9 mouse cellular contexts compared by ENCODE assay signal in genomic region chr5:137739471-137739870, GRCm38 (mm10). TPM values are rescaled to one million over a fixed set of nuclear protein-coding genes. Genes with fewer than 3 reads are reported as not detected.
A peak's percentile ranks its signal among the peaks of the same experiment; 100 is the strongest.
DNase-seq lines count a peak whose midpoint lies in the region; ATAC-seq lines count a peak whose summit lies in the region.
"Had no signal": no experiment of that assay in that cellular context is flagged by ENCODE, and none has a peak within 500 bp of the region (broad histone marks: within the 10 kb centered on the region; RNA-seq: fewer than 3 reads in every experiment).

No protein-coding gene starts in this region.

- intact Hi-C loops in heart, postnatal 14 days (cut with DNase I), result no loop called here

- H3K4me1 ChIP-seq in heart, embryonic 14.5 days (ENCODE audit: control insufficient read depth in 2 of 2, insufficient read depth in 2 of 2, low read length in 2 of 2), result peaks cover 3 to 8% of the 10 kb centered on the region in 2 experiments; a peak in 3 of 4 replicates
- H3K4me1 ChIP-seq in embryonic facial prominence, embryonic 10.5 days, result peaks cover 55% of the 10 kb centered on the region
- H3K4me1 ChIP-seq in hindbrain, embryonic 10.5 days (replicated peaks), result peaks cover 64% of the 10 kb centered on the region
- H3K4me1 ChIP-seq in midbrain, embryonic 15.5 days, result peaks cover 54% of the 10 kb centered on the region

- H3K27ac ChIP-seq in heart, embryonic 14.5 days (replicated peaks in 1 of 2; ENCODE audit: control insufficient read depth in 1 of 2, insufficient read depth in 1 of 2, low read depth in 2 of 2, low read length in 2 of 2), result no peak overlapping the region
- H3K27ac ChIP-seq in embryonic facial prominence, embryonic 10.5 days (replicated peaks), result peak overlapping the region; percentile 21; the same call in 1 of the 2 replicates
- H3K27ac ChIP-seq in hindbrain, embryonic 10.5 days, result peak overlapping the region; percentile 94
- H3K27ac ChIP-seq in midbrain, embryonic 15.5 days, result peak overlapping the region; percentile 87

- H3K27me3 ChIP-seq in heart, embryonic 14.5 days (ENCODE audit: control insufficient read depth, insufficient read depth, low read length), result no peaks in the 10 kb centered on the region
- no peaks in the 10 kb centered on the region for H3K27me3 ChIP-seq in embryonic facial prominence, embryonic 10.5 days (replicated peaks; ENCODE audit: low read depth, poor library complexity, severe bottlenecking)
- H3K27me3 ChIP-seq in hindbrain, embryonic 10.5 days (ENCODE audit: insufficient read depth, poor library complexity, severe bottlenecking), result peaks cover 9% of the 10 kb centered on the region; the same call in 1 of the 2 replicates
- no peaks in the 10 kb centered on the region for H3K27me3 ChIP-seq in midbrain, embryonic 15.5 days (replicated peaks)

- no peak for DNase-seq in heart, postnatal 14 days
- no peak for DNase-seq in embryonic facial prominence, embryonic 10.5 days (ENCODE audit: low spot score)
- no peak for DNase-seq in hindbrain, embryonic 10.5 days (ENCODE audit: low spot score)
- no peak for DNase-seq in embryo, embryonic 11 days
- DNase-seq in adrenal gland, postnatal 10 days, result no peak
- DNase-seq in gastrocnemius, postnatal 10 days, result no peak
- DNase-seq: liver had no signal

- no peak for ATAC-seq in heart, embryonic 14.5 days (ENCODE audit: insufficient number of reproducible peaks, insufficient read depth, low FRiP score, low read depth)
- no peak for ATAC-seq in midbrain, embryonic 15.5 days (replicated peaks)

- peaks cover 9% of the 10 kb centered on the region; the same call in 1 of the 2 replicates for H3K36me3 ChIP-seq in heart, embryonic 14.5 days (ENCODE audit: control insufficient read depth, insufficient read depth, low read length)
- H3K36me3 ChIP-seq in embryonic facial prominence, embryonic 10.5 days (replicated peaks), result peaks cover 33% of the 10 kb centered on the region
- peaks cover 40% of the 10 kb centered on the region for H3K36me3 ChIP-seq in hindbrain, embryonic 10.5 days
- H3K36me3 ChIP-seq in midbrain, embryonic 15.5 days (replicated peaks), result peaks cover 8% of the 10 kb centered on the region; the same call in 1 of the 2 replicates

- WGBS in heart, embryonic 14.5 days, result 74% methylated on average over 9 of the region's 9 CpGs
- WGBS in embryonic facial prominence, embryonic 10.5 days, result 60% methylated on average over 9 of the region's 9 CpGs
- WGBS in hindbrain, embryonic 10.5 days, result 55% methylated on average over 9 of the region's 9 CpGs
- WGBS in midbrain, embryonic 15.5 days, result 14% methylated on average over 9 of the region's 9 CpGs

- H3K4me2 ChIP-seq in heart, embryonic 14.5 days (ENCODE audit: low read length), result no peak overlapping the region
- peak overlapping the region; percentile 92 for H3K4me2 ChIP-seq in midbrain, embryonic 15.5 days

- no peaks in the 10 kb centered on the region for H3K9me3 ChIP-seq in heart, embryonic 14.5 days (ENCODE audit: control insufficient read depth, low read length)
- no peaks in the 10 kb centered on the region for H3K9me3 ChIP-seq in embryonic facial prominence, embryonic 10.5 days
- H3K9me3 ChIP-seq in hindbrain, embryonic 10.5 days, result 0 out of 2 replicates have a peak, but pooled peaks cover 3% of the 10 kb centered on the region
- H3K9me3 ChIP-seq in midbrain, embryonic 15.5 days, result no peaks in the 10 kb centered on the region

- H3K9ac ChIP-seq in heart, embryonic 14.5 days (ENCODE audit: low read length), result 0 out of 2 replicates have a peak overlapping the region, but pooled peaks have one; percentile 8
- H3K9ac ChIP-seq in midbrain, embryonic 15.5 days, result peak overlapping the region; percentile 82

- no peak overlapping the region for H3K4me3 ChIP-seq in heart, embryonic 14.5 days (ENCODE audit: control insufficient read depth in 1 of 2, insufficient read depth in 1 of 2, low read depth in 1 of 2, low read length in 2 of 2)
- peak overlapping the region; percentile 89; the same call in 1 of the 2 replicates for H3K4me3 ChIP-seq in embryonic facial prominence, embryonic 10.5 days
- H3K4me3 ChIP-seq in hindbrain, embryonic 10.5 days, result peak overlapping the region; percentile 74
- H3K4me3 ChIP-seq in midbrain, embryonic 15.5 days, result peak overlapping the region; percentile 76

RNA-seq across cellular contexts. Expression of gene Nyap1, which starts 1.9 kb away (rescaled TPM):
- polyA plus RNA-seq in heart, embryonic 14.5 days (2014; fragmentation: Nextera tagmentation; extraction: Ambion mirVana), result 0.57 and 1.00 TPM in 2 replicates
- total RNA-seq in heart, postnatal 14 days (2021), result 1 to 10 TPM; 1.4 to 1.8 TPM
- polyA plus RNA-seq in embryonic facial prominence, embryonic 10.5 days (2016; fragmentation: Nextera tagmentation; extraction: Ambion mirVana), result 3.0 and 3.6 TPM in 2 replicates
- polyA plus RNA-seq in hindbrain, embryonic 10.5 days (2016; fragmentation: Nextera tagmentation; extraction: Ambion mirVana), result 4.7 and 9.5 TPM in 2 replicates
- 58.6 and 61.2 TPM in 2 replicates for polyA plus RNA-seq in midbrain, embryonic 15.5 days (2015; fragmentation: Nextera tagmentation; extraction: Ambion mirVana)
- 1 to 10 TPM; 4.9 to 6.5 TPM for total RNA-seq in adrenal gland, postnatal 10 days (2021)
- total RNA-seq in gastrocnemius, postnatal 10 days (2021), result under 1 TPM; 0.45 to 0.75 TPM

RNA-seq across cellular contexts. Expression of gene Tsc22d4, which starts 6.1 kb away (rescaled TPM):
- 144 and 147 TPM in 2 replicates for polyA plus RNA-seq in heart, embryonic 14.5 days (2014; fragmentation: Nextera tagmentation; extraction: Ambion mirVana)
- total RNA-seq in heart, postnatal 14 days (2021), result 100 to 1,000 TPM; 287 to 312 TPM
- 89.8 and 94.3 TPM in 2 replicates for polyA plus RNA-seq in embryonic facial prominence, embryonic 10.5 days (2016; fragmentation: Nextera tagmentation; extraction: Ambion mirVana)
- polyA plus RNA-seq in hindbrain, embryonic 10.5 days (2016; fragmentation: Nextera tagmentation; extraction: Ambion mirVana), result 82.5 and 86.0 TPM in 2 replicates
- 58.0 and 59.8 TPM in 2 replicates for polyA plus RNA-seq in midbrain, embryonic 15.5 days (2015; fragmentation: Nextera tagmentation; extraction: Ambion mirVana)
- 100 to 1,000 TPM in 1 of 2 experiments, 10 to 100 TPM in 1; 88.3 to 101 TPM for total RNA-seq in adrenal gland, postnatal 10 days (2021)
- total RNA-seq in gastrocnemius, postnatal 10 days (2021), result 100 to 1,000 TPM; 189 to 203 TPM

RNA-seq across cellular contexts. Expression of gene Ppp1r35, which starts 39.2 kb away (rescaled TPM):
- 29.8 and 36.7 TPM in 2 replicates for polyA plus RNA-seq in heart, embryonic 14.5 days (2014; fragmentation: Nextera tagmentation; extraction: Ambion mirVana)
- 10 to 100 TPM; 13.9 to 14.0 TPM for total RNA-seq in heart, postnatal 14 days (2021)
- polyA plus RNA-seq in embryonic facial prominence, embryonic 10.5 days (2016; fragmentation: Nextera tagmentation; extraction: Ambion mirVana), result 47.9 and 49.1 TPM in 2 replicates
- polyA plus RNA-seq in hindbrain, embryonic 10.5 days (2016; fragmentation: Nextera tagmentation; extraction: Ambion mirVana), result 51.4 and 78.3 TPM in 2 replicates
- 37.3 and 45.0 TPM in 2 replicates for polyA plus RNA-seq in midbrain, embryonic 15.5 days (2015; fragmentation: Nextera tagmentation; extraction: Ambion mirVana)
- 10 to 100 TPM; 21.6 to 23.1 TPM for total RNA-seq in adrenal gland, postnatal 10 days (2021)
- total RNA-seq in gastrocnemius, postnatal 10 days (2021), result 10 to 100 TPM in 1 of 2 experiments, 1 to 10 TPM in 1; 9.8 to 13.5 TPM

RNA-seq across cellular contexts. Expression of gene Mepce, which starts 48.0 kb away (rescaled TPM):
- 7.9 and 9.2 TPM in 2 replicates for polyA plus RNA-seq in heart, embryonic 14.5 days (2014; fragmentation: Nextera tagmentation; extraction: Ambion mirVana)
- total RNA-seq in heart, postnatal 14 days (2021), result 10 to 100 TPM; 32.7 to 33.0 TPM
- 9.1 and 11.5 TPM in 2 replicates for polyA plus RNA-seq in embryonic facial prominence, embryonic 10.5 days (2016; fragmentation: Nextera tagmentation; extraction: Ambion mirVana)
- 12.6 TPM in 2 replicates for polyA plus RNA-seq in hindbrain, embryonic 10.5 days (2016; fragmentation: Nextera tagmentation; extraction: Ambion mirVana)
- polyA plus RNA-seq in midbrain, embryonic 15.5 days (2015; fragmentation: Nextera tagmentation; extraction: Ambion mirVana), result 10.7 and 10.8 TPM in 2 replicates
- 10 to 100 TPM; 43.5 to 47.9 TPM for total RNA-seq in adrenal gland, postnatal 10 days (2021)
- total RNA-seq in gastrocnemius, postnatal 10 days (2021), result 10 to 100 TPM; 22.4 to 22.8 TPM

RNA-seq across cellular contexts. Expression of gene Zcwpw1, which starts 48.1 kb away (rescaled TPM):
- polyA plus RNA-seq in heart, embryonic 14.5 days (2014; fragmentation: Nextera tagmentation; extraction: Ambion mirVana), result 7.3 and 7.6 TPM in 2 replicates
- 1 to 10 TPM; 1.1 to 1.3 TPM for total RNA-seq in heart, postnatal 14 days (2021)
- 14.5 and 17.5 TPM in 2 replicates for polyA plus RNA-seq in embryonic facial prominence, embryonic 10.5 days (2016; fragmentation: Nextera tagmentation; extraction: Ambion mirVana)
- 11.9 and 13.9 TPM in 2 replicates for polyA plus RNA-seq in hindbrain, embryonic 10.5 days (2016; fragmentation: Nextera tagmentation; extraction: Ambion mirVana)
- 10.5 and 11.9 TPM in 2 replicates for polyA plus RNA-seq in midbrain, embryonic 15.5 days (2015; fragmentation: Nextera tagmentation; extraction: Ambion mirVana)
- total RNA-seq in adrenal gland, postnatal 10 days (2021), result 1 to 10 TPM; 5.9 to 6.7 TPM
- total RNA-seq in gastrocnemius, postnatal 10 days (2021), result 1 to 10 TPM; 2.0 to 3.1 TPM

Comparison
In these comparisons a context has a peak if more than half of its experiments do, and no peak if none do; other contexts are left out.
1. H3K27ac ChIP-seq: peak in embryonic facial prominence, embryonic 10.5 days (single experiment), hindbrain, embryonic 10.5 days (single experiment) and midbrain, embryonic 15.5 days (single experiment); none in heart, embryonic 14.5 days (0 of 2).
2. H3K4me3 ChIP-seq: peak in embryonic facial prominence, embryonic 10.5 days (single experiment), hindbrain, embryonic 10.5 days (single experiment) and midbrain, embryonic 15.5 days (single experiment); none in heart, embryonic 14.5 days (0 of 2).